Mouse (Mus musculus): ENCODE data around the gene Bik.

GRCm38 (mm10) chr15:83569682-83570081 is 43.0 kb downstream of the Bik start:
- TF ChIP-seq CTCF (IDR thresholded peaks at IDR 0.05; ENCODE audit: low read depth, low read length) (no peak), POLR2A (IDR thresholded peaks at IDR 0.05; ENCODE audit: insufficient read depth, low read length) (no peak)

Data from ES-Bruce4 (cell line).